Mouse (Mus musculus): ENCODE data around the gene Tufm. TPM values are rescaled to one million over a fixed set of nuclear protein-coding genes. Genes with fewer than 3 reads are reported as not detected.

Tufm gene
- polyA plus RNA-seq, 1 experiment from 2014 or later: 136 TPM

DNA sequence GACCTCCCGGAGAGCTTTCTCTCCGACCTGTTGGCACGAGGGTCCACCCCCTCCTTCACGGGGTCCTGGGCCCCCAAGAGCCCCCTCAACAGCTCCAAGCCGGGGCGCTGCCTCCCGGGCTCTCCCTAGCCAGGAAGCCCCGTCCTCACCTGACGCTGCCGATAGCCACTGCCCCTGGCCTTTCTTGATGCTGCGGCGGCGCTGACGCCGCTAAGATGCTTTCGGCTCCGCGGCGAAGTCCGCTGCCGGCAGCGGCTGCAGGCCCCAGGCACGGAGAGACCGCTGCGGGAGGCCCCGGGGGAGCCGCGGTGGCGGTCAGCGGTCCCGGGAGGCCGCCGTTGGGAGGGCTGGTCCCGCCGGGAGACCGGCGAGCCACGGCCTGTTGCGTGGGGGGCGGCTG is 15.6 kb downstream of the Tufm start:
- no peaks in the 10 kb centered on the region for H3K9me3 ChIP-seq (ENCODE audit: control insufficient read depth, low read length)
- peaks cover 27% of the 10 kb centered on the region for H3K36me3 ChIP-seq (ENCODE audit: control insufficient read depth, insufficient read depth, low read length)
- peak overlapping the region; percentile 100 for H3K27ac ChIP-seq (ENCODE audit: low read depth, low read length)
- peak overlapping the region; percentile 75 for H3K4me2 ChIP-seq (ENCODE audit: low read length)
- peak overlapping the region; percentile 100 for H3K4me3 ChIP-seq (ENCODE audit: low read length)
- H3K9ac ChIP-seq (ENCODE audit: low read depth, low read length): peak overlapping the region; percentile 99
- WGBS: 0% methylated on average over 38 of the region's 40 CpGs
- no peaks in the 10 kb centered on the region for H3K27me3 ChIP-seq (replicated peaks; ENCODE audit: control insufficient read depth, insufficient read depth, low read length)
- H3K4me1 ChIP-seq (ENCODE audit: control insufficient read depth, insufficient read depth, low read depth, low read length): peaks cover 12% of the 10 kb centered on the region
- ATAC-seq: no peak

DNA sequence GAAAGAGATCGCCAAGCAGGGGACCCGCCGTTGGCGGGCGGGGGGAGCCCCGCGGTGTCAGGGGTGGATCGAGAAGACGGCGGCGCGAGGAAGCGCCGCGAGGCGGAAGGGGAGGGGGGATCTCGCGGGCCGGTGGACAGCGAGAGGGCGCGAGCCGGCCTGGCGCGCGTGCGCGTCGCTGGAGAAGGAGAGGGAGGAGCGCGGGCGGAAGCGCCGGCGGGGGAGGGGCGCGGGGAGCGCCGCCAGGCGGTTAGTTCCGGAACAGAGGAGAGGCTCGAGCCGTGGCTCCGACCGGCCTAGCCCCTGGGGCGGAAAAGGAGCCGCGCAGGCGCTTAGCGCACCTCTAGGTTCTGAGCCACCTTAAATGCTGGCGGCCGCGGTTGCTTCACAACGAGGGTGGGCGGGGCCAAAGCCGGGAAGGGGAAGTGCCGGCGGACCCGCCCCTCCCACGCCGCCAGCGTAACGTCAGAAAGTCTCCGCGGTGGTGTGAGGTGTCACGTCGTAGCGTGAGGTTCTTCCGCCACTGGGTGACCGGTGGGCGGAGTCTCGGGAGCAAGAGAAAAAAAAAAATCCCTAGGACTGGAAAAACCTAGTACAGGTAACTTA is 16.2 kb downstream of the Tufm start, which contains the start of gene Atxn2l:
Gene Atxn2l (minus strand): TSS at position 165 of the 606 bp plus-strand sequence.
- Histone ChIP-seq H3K27me3 (replicated peaks; ENCODE audit: control insufficient read depth, insufficient read depth, low read length) (no peaks in the 10 kb centered on the region), H3K36me3 (ENCODE audit: control insufficient read depth, insufficient read depth, low read length) (peaks cover 21% of the 10 kb centered on the region), H3K4me3 (ENCODE audit: low read length) (peak within 1 kb of the TSS; percentile 100), H3K4me2 (ENCODE audit: low read length) (peak within 1 kb of the TSS; percentile 75), H3K9me3 (ENCODE audit: control insufficient read depth, low read length) (no peaks in the 10 kb centered on the region), H3K9ac (ENCODE audit: low read depth, low read length) (peak within 1 kb of the TSS; percentile 99), H3K4me1 (ENCODE audit: control insufficient read depth, insufficient read depth, low read depth, low read length) (peaks cover 12% of the 10 kb centered on the region), H3K27ac (ENCODE audit: low read depth, low read length) (peak within 1 kb of the TSS; percentile 100)
- WGBS: under 1% methylated on average over 70 of the region's 72 CpGs
- ATAC-seq: peak; percentile 91

DNA sequence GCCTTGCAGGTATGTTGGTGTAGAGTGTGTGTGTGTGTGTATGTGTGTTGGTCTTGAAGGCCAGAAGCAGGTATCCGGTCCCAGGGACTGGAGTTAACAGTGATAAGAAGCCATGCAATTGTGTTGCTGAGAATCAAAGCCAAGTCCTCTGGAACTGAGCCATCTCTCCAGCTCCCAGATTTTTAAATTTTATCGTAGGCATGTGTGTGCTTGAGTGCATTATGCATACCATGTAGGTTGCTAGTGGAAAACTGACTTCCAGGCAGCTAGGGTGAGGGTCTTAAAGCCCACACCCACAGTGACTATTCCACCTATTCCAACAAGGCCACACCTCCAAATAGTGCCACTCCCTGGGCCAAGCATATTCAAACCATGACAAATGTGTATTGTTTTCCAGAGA is 17.8 kb downstream of the Tufm start:
- Histone ChIP-seq H3K36me3 (ENCODE audit: control insufficient read depth, insufficient read depth, low read length) (peaks cover 10% of the 10 kb centered on the region), H3K9me3 (ENCODE audit: control insufficient read depth, low read length) (no peaks in the 10 kb centered on the region), H3K4me1 (ENCODE audit: control insufficient read depth, insufficient read depth, low read depth, low read length) (peaks cover 12% of the 10 kb centered on the region), H3K9ac (ENCODE audit: low read depth, low read length) (no peak overlapping the region), H3K27me3 (replicated peaks; ENCODE audit: control insufficient read depth, insufficient read depth, low read length) (no peaks in the 10 kb centered on the region), H3K4me3 (ENCODE audit: low read length) (no peak overlapping the region), H3K27ac (ENCODE audit: low read depth, low read length) (no peak overlapping the region), H3K4me2 (ENCODE audit: low read length) (no peak overlapping the region)
- ATAC-seq: no peak
- 80% methylated on average over 2 of the region's 2 CpGs for WGBS

DNA sequence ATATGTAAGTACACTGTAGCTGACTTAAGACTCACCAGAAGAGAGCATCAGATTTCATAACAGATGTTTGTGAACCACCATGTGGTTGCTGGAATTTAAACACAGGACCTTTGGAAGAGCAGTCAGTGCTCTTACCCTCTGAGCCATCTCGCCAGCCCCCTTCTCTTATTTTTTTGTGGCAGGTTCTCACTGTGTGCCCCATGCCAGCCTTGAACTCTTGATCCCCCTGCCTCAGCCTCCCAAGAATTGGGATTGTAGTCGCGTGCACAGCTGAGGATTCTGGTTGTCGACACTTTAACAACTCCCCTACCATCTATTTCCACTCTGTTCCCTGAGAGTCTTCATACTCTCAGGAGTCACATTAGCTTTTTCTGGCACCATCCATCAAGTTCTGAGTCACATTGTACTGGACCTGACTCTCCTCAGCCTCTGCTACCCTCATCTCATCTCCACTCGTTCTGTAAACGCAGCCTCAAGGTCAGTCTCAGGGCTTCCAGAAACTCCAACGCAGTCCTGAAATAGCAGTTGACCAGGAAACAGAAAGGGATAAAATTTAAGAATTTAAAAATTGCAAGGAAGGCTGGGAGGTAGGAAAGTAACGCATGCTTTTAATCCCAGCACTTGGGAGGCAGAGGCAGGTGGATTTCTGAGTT is 20.1 kb downstream of the Tufm start:
- H3K9ac ChIP-seq (ENCODE audit: low read depth, low read length): no peak overlapping the region
- no peak overlapping the region for H3K4me2 ChIP-seq (ENCODE audit: low read length)
- no peak overlapping the region for H3K27ac ChIP-seq (ENCODE audit: low read depth, low read length)
- no peaks in the 10 kb centered on the region for H3K36me3 ChIP-seq (ENCODE audit: control insufficient read depth, insufficient read depth, low read length)
- H3K9me3 ChIP-seq (ENCODE audit: control insufficient read depth, low read length): no peaks in the 10 kb centered on the region
- no peak overlapping the region for H3K4me3 ChIP-seq (ENCODE audit: low read length)
- H3K27me3 ChIP-seq (replicated peaks; ENCODE audit: control insufficient read depth, insufficient read depth, low read length): no peaks in the 10 kb centered on the region
- peaks cover 6% of the 10 kb centered on the region; the same call in 1 of the 2 replicates for H3K4me1 ChIP-seq (ENCODE audit: control insufficient read depth, insufficient read depth, low read depth, low read length)
- WGBS: 88% methylated on average over 8 of the region's 8 CpGs
- ATAC-seq: no peak

DNA sequence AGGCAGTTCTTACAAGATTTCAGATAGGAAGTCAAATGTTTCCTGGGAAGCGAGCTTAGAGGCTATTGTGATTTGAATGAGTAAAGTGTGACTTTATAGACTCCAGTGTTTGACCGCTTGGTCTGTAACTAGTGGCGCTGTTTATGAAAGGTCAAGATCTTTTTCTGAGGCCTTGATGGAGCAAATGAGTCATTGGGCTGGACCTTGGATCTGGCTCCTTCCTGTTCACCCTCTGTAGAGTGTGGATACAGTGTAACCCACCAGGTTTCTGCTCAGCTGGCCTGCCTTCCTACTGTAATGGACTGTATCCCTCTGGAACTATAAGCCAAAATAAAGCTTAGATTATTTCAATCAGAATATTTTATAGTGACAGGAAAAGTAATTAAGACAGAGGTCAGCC is 24.1 kb downstream of the Tufm start:
- no peak overlapping the region for H3K4me2 ChIP-seq (ENCODE audit: low read length)

DNA sequence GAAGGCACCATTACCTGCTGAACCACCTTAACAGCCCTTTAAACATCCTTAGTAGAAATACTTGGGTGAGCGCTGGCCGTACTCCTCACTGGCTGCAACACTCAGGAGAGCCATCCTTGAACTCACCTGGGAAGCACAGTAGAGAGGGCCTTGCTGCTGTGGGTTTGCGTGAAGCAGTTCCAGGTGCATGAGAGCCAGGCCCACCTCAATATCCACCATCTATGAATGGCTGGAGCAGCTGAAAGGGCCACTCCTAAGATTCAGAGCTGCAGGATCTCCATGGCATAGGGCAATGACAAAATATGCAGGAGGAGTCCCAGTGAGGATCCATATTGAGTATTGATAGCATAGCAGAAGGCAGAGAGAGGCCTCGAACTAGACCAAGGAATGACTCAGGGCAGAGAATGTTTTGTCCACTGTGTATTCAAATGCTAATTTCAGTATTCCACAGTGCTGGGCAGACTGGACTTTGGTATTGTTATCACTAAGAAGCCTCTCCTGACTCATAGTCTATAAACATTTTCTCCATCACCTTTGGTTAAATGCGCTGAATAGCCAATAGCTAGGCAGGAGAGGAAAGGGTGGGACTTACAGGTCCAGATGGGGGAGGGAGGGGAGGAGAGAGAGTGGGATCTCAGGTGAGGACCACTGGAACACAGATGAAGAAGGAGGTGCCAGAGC is 31.2 kb downstream of the Tufm start:
- Histone ChIP-seq H3K4me3 (ENCODE audit: low read length) (no peak overlapping the region), H3K9ac (ENCODE audit: low read depth, low read length) (no peak overlapping the region), H3K4me1 (ENCODE audit: control insufficient read depth, insufficient read depth, low read depth, low read length) (no peaks in the 10 kb centered on the region), H3K36me3 (ENCODE audit: control insufficient read depth, insufficient read depth, low read length) (no peaks in the 10 kb centered on the region), H3K4me2 (ENCODE audit: low read length) (no peak overlapping the region), H3K27me3 (replicated peaks; ENCODE audit: control insufficient read depth, insufficient read depth, low read length) (no peaks in the 10 kb centered on the region), H3K27ac (ENCODE audit: low read depth, low read length) (no peak overlapping the region), H3K9me3 (ENCODE audit: control insufficient read depth, low read length) (no peaks in the 10 kb centered on the region)
- 73% methylated on average over 5 of the region's 5 CpGs for WGBS
- no peak for ATAC-seq

More for the DNA sequence above, 24.1 kb downstream of the Tufm start:
- Histone ChIP-seq H3K36me3 (ENCODE audit: control insufficient read depth, insufficient read depth, low read length) (no peaks in the 10 kb centered on the region), H3K4me1 (ENCODE audit: control insufficient read depth, insufficient read depth, low read depth, low read length) (no peaks in the 10 kb centered on the region), H3K9me3 (ENCODE audit: control insufficient read depth, low read length) (no peaks in the 10 kb centered on the region), H3K27ac (ENCODE audit: low read depth, low read length) (no peak overlapping the region), H3K9ac (ENCODE audit: low read depth, low read length) (no peak overlapping the region), H3K27me3 (replicated peaks; ENCODE audit: control insufficient read depth, insufficient read depth, low read length) (no peaks in the 10 kb centered on the region), H3K4me3 (ENCODE audit: low read length) (no peak overlapping the region)
- ATAC-seq: no peak
- 90% methylated on average over 3 of the region's 3 CpGs for WGBS

DNA sequence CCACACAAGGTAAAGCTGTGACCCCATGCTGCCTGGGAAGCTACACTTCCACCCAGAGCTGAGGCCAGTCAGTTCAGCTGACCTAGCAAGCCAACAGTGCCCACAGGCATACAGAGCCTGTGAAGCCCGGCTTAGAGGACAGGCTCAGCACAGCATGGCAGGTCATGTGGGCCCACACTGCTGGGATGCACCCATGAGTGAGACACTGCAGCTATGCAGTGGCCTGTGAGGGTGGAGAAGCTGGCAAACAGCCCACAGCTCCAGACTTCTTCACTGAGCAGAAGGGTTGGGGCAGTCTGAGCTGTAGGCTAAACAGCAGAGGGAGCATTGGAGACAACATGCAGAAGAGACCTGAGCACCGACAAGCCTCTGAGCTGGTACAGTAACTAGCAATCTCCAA is 32.4 kb downstream of the Tufm start:
- Histone ChIP-seq H3K27me3 (replicated peaks; ENCODE audit: control insufficient read depth, insufficient read depth, low read length) (no peaks in the 10 kb centered on the region), H3K9ac (ENCODE audit: low read depth, low read length) (no peak overlapping the region), H3K27ac (ENCODE audit: low read depth, low read length) (no peak overlapping the region), H3K4me2 (ENCODE audit: low read length) (no peak overlapping the region), H3K4me1 (ENCODE audit: control insufficient read depth, insufficient read depth, low read depth, low read length) (no peaks in the 10 kb centered on the region), H3K36me3 (ENCODE audit: control insufficient read depth, insufficient read depth, low read length) (no peaks in the 10 kb centered on the region), H3K4me3 (ENCODE audit: low read length) (no peak overlapping the region), H3K9me3 (ENCODE audit: control insufficient read depth, low read length) (no peaks in the 10 kb centered on the region)
- ATAC-seq: no peak
- WGBS: 56% methylated on average over 2 of the region's 2 CpGs

DNA sequence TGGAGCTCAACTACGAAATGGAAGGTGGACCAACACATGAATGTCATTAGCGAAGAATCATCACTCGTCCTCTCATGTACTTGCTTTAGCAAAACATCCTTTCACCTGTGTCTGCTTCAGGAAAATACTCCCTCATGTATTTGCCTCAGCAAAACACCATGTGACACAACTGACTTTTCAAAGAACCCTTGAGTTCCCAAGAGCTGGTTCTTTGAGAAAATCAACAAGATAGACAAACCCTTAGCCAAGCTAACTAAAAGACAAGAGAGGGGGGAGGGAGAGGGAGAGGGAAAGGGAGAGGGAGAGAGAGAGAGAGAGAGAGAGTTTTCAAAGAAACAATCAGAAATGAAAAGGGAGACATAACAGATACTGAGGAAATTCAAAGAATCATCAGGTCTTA is 36.2 kb downstream of the Tufm start:
- 81% methylated on average over 3 of the region's 3 CpGs for WGBS
- Histone ChIP-seq H3K9ac (ENCODE audit: low read depth, low read length) (no peak overlapping the region), H3K27ac (ENCODE audit: low read depth, low read length) (no peak overlapping the region), H3K4me1 (ENCODE audit: control insufficient read depth, insufficient read depth, low read depth, low read length) (peaks cover 2% of the 10 kb centered on the region; the same call in 1 of the 2 replicates), H3K4me2 (ENCODE audit: low read length) (no peak overlapping the region), H3K27me3 (replicated peaks; ENCODE audit: control insufficient read depth, insufficient read depth, low read length) (no peaks in the 10 kb centered on the region), H3K9me3 (ENCODE audit: control insufficient read depth, low read length) (no peaks in the 10 kb centered on the region), H3K36me3 (ENCODE audit: control insufficient read depth, insufficient read depth, low read length) (no peaks in the 10 kb centered on the region), H3K4me3 (ENCODE audit: low read length) (no peak overlapping the region)
- no peak for ATAC-seq

DNA sequence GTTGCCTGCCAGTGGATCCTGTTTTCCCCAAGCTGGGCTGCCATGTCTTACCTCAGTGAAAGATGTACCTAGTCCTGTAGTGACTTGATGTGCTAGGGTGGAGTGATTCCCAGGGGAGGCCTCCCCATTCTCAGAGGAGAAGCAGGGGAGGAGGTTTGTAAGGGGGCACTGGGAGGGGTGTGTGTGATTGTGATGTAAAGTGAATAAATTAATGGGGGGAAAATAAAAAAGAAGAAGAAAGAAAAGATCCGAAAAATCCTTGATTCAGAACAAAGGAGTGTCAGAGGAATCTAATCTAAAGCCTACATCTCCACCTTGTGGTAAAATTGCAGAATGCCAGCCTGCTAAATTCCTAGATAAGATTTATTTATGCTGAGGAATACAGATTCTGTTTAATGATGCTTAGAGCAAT is 41.0 kb downstream of the Tufm start:
- H3K4me1 ChIP-seq (ENCODE audit: control insufficient read depth, insufficient read depth, low read depth, low read length): peaks cover 2% of the 10 kb centered on the region; the same call in 1 of the 2 replicates
- WGBS: 8% methylated on average over 1 of the region's 1 CpGs
- no peaks in the 10 kb centered on the region for H3K9me3 ChIP-seq (ENCODE audit: control insufficient read depth, low read length)
- no peak overlapping the region for H3K4me3 ChIP-seq (ENCODE audit: low read length)
- H3K4me2 ChIP-seq (ENCODE audit: low read length): no peak overlapping the region
- no peaks in the 10 kb centered on the region for H3K36me3 ChIP-seq (ENCODE audit: control insufficient read depth, insufficient read depth, low read length)
- H3K27me3 ChIP-seq (replicated peaks; ENCODE audit: control insufficient read depth, insufficient read depth, low read length): no peaks in the 10 kb centered on the region; the same call in 1 of the 2 replicates
- H3K9ac ChIP-seq (ENCODE audit: low read depth, low read length): peak overlapping the region; percentile 54; the same call in 1 of the 2 replicates
- no peak for ATAC-seq
- H3K27ac ChIP-seq (ENCODE audit: low read depth, low read length): peak overlapping the region; percentile 72
